Mouse (Mus musculus) liver, embryonic 11.5 days (tissue): Measurements from ENCODE around the gene Tenm3. TPM values are rescaled to one million over a fixed set of nuclear protein-coding genes. Genes with fewer than 3 reads are reported as not detected.
A peak's percentile ranks its signal among the peaks of the same experiment; 100 is the strongest.

Experiments used
- ATAC-seq: fragments of 200-750 bp; cut with Nextera tagmentation; replicated peaks from 2 replicates; pipeline ENCODE4 v1.8.0; 2017; ENCODE audit warnings: moderate number of reproducible peaks, mild to moderate bottlenecking, moderate TSS enrichment, moderate library complexity; ENCODE audit not compliant: low FRiP score
- DNase-seq: peaks from one replicate; pipeline ENCODE4 v3.0.0-alpha.2; 2017; ENCODE audit warnings: low spot score
- H3K27ac ChIP-seq: fragments of 300-500 bp; sonication (generic); 2 replicates; pipeline ENCODE4 v1.5.1; 2014; ENCODE audit warnings: mild to moderate bottlenecking, low read depth, low read length, control low read depth
- H3K27me3 ChIP-seq: fragments of 300-500 bp; sonication (generic); replicated peaks from 2 replicates; pipeline ENCODE4 v1.6.1; 2014; ENCODE audit warnings: low read length, mixed read lengths; ENCODE audit not compliant: control insufficient read depth, insufficient read depth
- H3K36me3 ChIP-seq: fragments of 300-500 bp; sonication (generic); 2 replicates; pipeline ENCODE4 v1.6.1; 2014; ENCODE audit warnings: mild to moderate bottlenecking, low read length, moderate library complexity, mixed read lengths; ENCODE audit not compliant: control insufficient read depth, insufficient read depth
- H3K4me1 ChIP-seq: fragments of 300-500 bp; sonication (generic); replicated peaks from 2 replicates; pipeline ENCODE4 v1.6.1; 2014; ENCODE audit warnings: low read length, mixed read lengths; ENCODE audit not compliant: control insufficient read depth, insufficient read depth
- H3K4me2 ChIP-seq: fragments of 300-500 bp; sonication (generic); 2 replicates; pipeline ENCODE4 v1.6.1; 2014; ENCODE audit warnings: mild to moderate bottlenecking, control low read depth, moderate library complexity
- H3K4me3 ChIP-seq: fragments of 300-500 bp; sonication (generic); 2 replicates; pipeline ENCODE4 v1.5.1; 2014; ENCODE audit warnings: low read depth, low read length, control low read depth
- H3K9ac ChIP-seq: fragments of 300-500 bp; sonication (generic); 2 replicates; pipeline ENCODE4 v1.6.1; 2014; ENCODE audit warnings: low read depth, low read length, control low read depth
- H3K9me3 ChIP-seq: fragments of 300-500 bp; sonication (generic); 2 replicates; pipeline ENCODE4 v1.6.1; 2016; ENCODE audit warnings: low read length, inconsistent platforms, mixed read lengths; ENCODE audit not compliant: control insufficient read depth
- WGBS: fragments of 180-500 bp; shearing (Covaris S2); extraction: QIAGEN DNeasy Blood & Tissue Kit; methylation state at CpG from one replicate; pipeline ENCODE4 v1.1.7; 2014; 5-methylcytosine and 5-hydroxymethylcytosine counted together
- polyA plus RNA-seq: library from polyadenylated mRNA; unstranded; fragments of >200 nt; fragmentation: Nextera tagmentation; extraction: Ambion mirVana; gene quantifications from 2 replicates; pipeline ENCODE4 v1.2.1, GENCODE M21; 2014

The Tenm3 gene
- polyA plus RNA-seq, 1 experiment from 2014 or later, result 13.6 TPM

- H3K4me2 ChIP-seq, result no peak overlapping the region
- H3K27ac ChIP-seq, result no peak overlapping the region
- WGBS, result 94% methylated on average over 17 of the region's 17 CpGs
- DNase-seq (no peak), ATAC-seq (no peak)
- H3K9ac ChIP-seq, result no peak overlapping the region
- no peaks in the 10 kb centered on the region for H3K27me3 ChIP-seq
- H3K36me3 ChIP-seq, result no peaks in the 10 kb centered on the region
- H3K4me1 ChIP-seq, result no peaks in the 10 kb centered on the region; the same call in 1 of the 2 replicates
- no peaks in the 10 kb centered on the region for H3K9me3 ChIP-seq
- H3K4me3 ChIP-seq, result no peak overlapping the region
Measured at GRCm38 (mm10) chr8:48542141-48542540, 301.6 kb downstream of the Tenm3 start.

- Histone ChIP-seq H3K27ac (no peak overlapping the region), H3K4me2 (no peak overlapping the region), H3K9ac (no peak overlapping the region), H3K9me3 (no peaks in the 10 kb centered on the region), H3K4me1 (no peaks in the 10 kb centered on the region; the same call in 1 of the 2 replicates), H3K36me3 (no peaks in the 10 kb centered on the region), H3K4me3 (no peak overlapping the region), H3K27me3 (no peaks in the 10 kb centered on the region)
- ATAC-seq (no peak), DNase-seq (no peak)
- WGBS, result 78% methylated on average over 8 of the region's 8 CpGs
Measured at GRCm38 (mm10) chr8:48540894-48541293, 302.9 kb downstream of the Tenm3 start.

- ATAC-seq (peak; percentile 66; the same call in 1 of the 2 replicates), DNase-seq (no peak)
- H3K9me3 ChIP-seq, result no peaks in the 10 kb centered on the region
- 72% methylated on average over 3 of the region's 3 CpGs for WGBS
- H3K4me2 ChIP-seq, result no peak overlapping the region
- no peak overlapping the region for H3K4me3 ChIP-seq
- no peaks in the 10 kb centered on the region; the same call in 1 of the 2 replicates for H3K4me1 ChIP-seq
- H3K36me3 ChIP-seq, result no peaks in the 10 kb centered on the region
- no peak overlapping the region for H3K27ac ChIP-seq
- no peak overlapping the region for H3K9ac ChIP-seq
- no peaks in the 10 kb centered on the region for H3K27me3 ChIP-seq
Measured at GRCm38 (mm10) chr8:48535833-48536232, 307.9 kb downstream of the Tenm3 start.

- no peak for ATAC-seq
- no peaks in the 10 kb centered on the region for H3K27me3 ChIP-seq
- H3K9ac ChIP-seq, result no peak overlapping the region
- H3K4me3 ChIP-seq, result no peak overlapping the region
- WGBS, result 81% methylated on average over 5 of the region's 5 CpGs
- no peaks in the 10 kb centered on the region for H3K4me1 ChIP-seq
- H3K27ac ChIP-seq, result no peak overlapping the region
- H3K4me2 ChIP-seq, result no peak overlapping the region
- DNase-seq, result no peak
- H3K9me3 ChIP-seq, result no peaks in the 10 kb centered on the region
- H3K36me3 ChIP-seq, result no peaks in the 10 kb centered on the region
Measured at GRCm38 (mm10) chr8:48531795-48532194, 312.0 kb downstream of the Tenm3 start.

- Histone ChIP-seq H3K27me3 (no peaks in the 10 kb centered on the region), H3K9ac (no peak overlapping the region), H3K36me3 (no peaks in the 10 kb centered on the region), H3K4me3 (no peak overlapping the region), H3K9me3 (no peaks in the 10 kb centered on the region), H3K4me1 (no peaks in the 10 kb centered on the region), H3K4me2 (no peak overlapping the region), H3K27ac (no peak overlapping the region)
- DNase-seq (no peak), ATAC-seq (no peak)
- 82% methylated on average over 11 of the region's 11 CpGs for WGBS
Measured at GRCm38 (mm10) chr8:48530916-48531570, 312.7 kb downstream of the Tenm3 start.

- Histone ChIP-seq H3K27ac (no peak overlapping the region), H3K27me3 (no peaks in the 10 kb centered on the region), H3K9me3 (no peaks in the 10 kb centered on the region), H3K4me2 (no peak overlapping the region), H3K36me3 (no peaks in the 10 kb centered on the region), H3K4me1 (no peaks in the 10 kb centered on the region), H3K4me3 (no peak overlapping the region), H3K9ac (no peak overlapping the region)
- ATAC-seq, result no peak
- DNase-seq, result no peak
- WGBS, result 31% methylated on average over 6 of the region's 6 CpGs
Measured at GRCm38 (mm10) chr8:48527418-48527817, 316.3 kb downstream of the Tenm3 start.

GRCm38 (mm10) chr8:48522536-48523123 is 321.1 kb downstream of the Tenm3 start:
- no peak for DNase-seq
- Histone ChIP-seq H3K27ac (no peak overlapping the region), H3K4me2 (no peak overlapping the region), H3K27me3 (no peaks in the 10 kb centered on the region), H3K4me1 (no peaks in the 10 kb centered on the region; the same call in 1 of the 2 replicates), H3K4me3 (no peak overlapping the region), H3K36me3 (no peaks in the 10 kb centered on the region), H3K9me3 (no peaks in the 10 kb centered on the region), H3K9ac (no peak overlapping the region)
- ATAC-seq, result no peak
- WGBS, result 93% methylated on average over 4 of the region's 4 CpGs

- ATAC-seq, result no peak
- Histone ChIP-seq H3K27ac (no peak overlapping the region), H3K4me1 (no peaks in the 10 kb centered on the region; the same call in 1 of the 2 replicates), H3K4me2 (no peak overlapping the region), H3K4me3 (no peak overlapping the region), H3K36me3 (no peaks in the 10 kb centered on the region), H3K9ac (no peak overlapping the region), H3K27me3 (no peaks in the 10 kb centered on the region), H3K9me3 (no peaks in the 10 kb centered on the region)
- DNase-seq, result no peak
- WGBS, result 87% methylated on average over 8 of the region's 8 CpGs
Measured at GRCm38 (mm10) chr8:48522004-48522403, 321.7 kb downstream of the Tenm3 start.

GRCm38 (mm10) chr8:48517431-48517830 is 326.3 kb downstream of the Tenm3 start:
- no peaks in the 10 kb centered on the region for H3K9me3 ChIP-seq
- no peaks in the 10 kb centered on the region; the same call in 1 of the 2 replicates for H3K4me1 ChIP-seq
- DNase-seq (no peak), ATAC-seq (no peak)
- H3K4me2 ChIP-seq, result no peak overlapping the region
- H3K4me3 ChIP-seq, result no peak overlapping the region
- no peak overlapping the region for H3K9ac ChIP-seq
- H3K27ac ChIP-seq, result no peak overlapping the region
- no peaks in the 10 kb centered on the region for H3K36me3 ChIP-seq
- no peaks in the 10 kb centered on the region for H3K27me3 ChIP-seq
